Mouse (Mus musculus): ENCODE measurements around the gene Vmn1r58.
"Not testable (repeated sequence)": the region's sequence is repeated elsewhere in the genome, so short reads cannot be mapped to it uniquely, and the experiment has no call there.

Vmn1r58 gene

GRCm38 (mm10) chr7:5413296-5413695, at the start of gene Vmn1r58:
Gene Vmn1r58 (minus strand): TSS chr7:5413396.
- not testable (repeated sequence) for DNase-seq (ENCODE audit: low spot score)

- DNase-seq (ENCODE audit: low spot score): no peak
Measured at GRCm38 (mm10) chr7:5456674-5457073, 43.5 kb upstream of the Vmn1r58 start, which contains the start of gene Vmn1r59. Gene Vmn1r59 (minus strand): TSS chr7:5456774.

GRCm38 (mm10) chr7:5454011-5454410, 40.8 kb upstream of the Vmn1r58 start:
- DNase-seq (ENCODE audit: low spot score): not testable (repeated sequence)

- no peak for DNase-seq (ENCODE audit: low spot score)
Measured at GRCm38 (mm10) chr7:5448627-5449026, 35.4 kb upstream of the Vmn1r58 start.

GRCm38 (mm10) chr7:5406201-5406600, 7.0 kb downstream of the Vmn1r58 start:
- DNase-seq (ENCODE audit: low spot score): no peak

- DNase-seq (ENCODE audit: low spot score): no peak
Measured at GRCm38 (mm10) chr7:5366724-5367123, 46.5 kb downstream of the Vmn1r58 start.

- no peak for DNase-seq (ENCODE audit: low spot score)
Measured at GRCm38 (mm10) chr7:5363599-5363998, 49.6 kb downstream of the Vmn1r58 start.

Measured in left cerebral cortex, adult 11 months (tissue).